Mouse (Mus musculus): ENCODE results near the gene Gm17606.
A peak's percentile ranks its signal among the peaks of the same experiment; 100 is the strongest.
"Not testable (repeated sequence)": the region's sequence is repeated elsewhere in the genome, so short reads cannot be mapped to it uniquely, and the experiment has no call there.

Gm17606 gene

DNA sequence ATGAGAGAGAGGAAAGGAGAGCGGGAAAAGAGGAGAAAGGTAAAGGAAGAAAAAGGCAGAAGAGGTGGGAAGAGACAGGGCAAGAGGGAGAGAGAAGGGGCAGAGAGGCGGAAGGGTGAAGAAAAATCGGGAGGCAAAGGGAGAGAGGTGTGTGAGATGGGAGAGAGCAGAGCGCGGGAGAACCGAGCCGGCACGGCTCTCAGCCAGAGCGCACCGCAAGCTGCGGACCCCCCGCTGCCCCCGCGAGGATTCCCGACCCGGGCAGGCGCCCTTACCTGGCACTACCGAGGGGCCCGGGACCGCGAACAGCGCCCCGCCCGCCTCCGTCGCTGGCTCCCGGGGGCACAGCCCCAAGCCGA is at the start of gene Gm17606:
Gm17606 (plus strand) TSS at position 7 of the 359 bp plus-strand sequence.
- DNase-seq (ENCODE audit: low read depth, low spot score), result no peak

DNA sequence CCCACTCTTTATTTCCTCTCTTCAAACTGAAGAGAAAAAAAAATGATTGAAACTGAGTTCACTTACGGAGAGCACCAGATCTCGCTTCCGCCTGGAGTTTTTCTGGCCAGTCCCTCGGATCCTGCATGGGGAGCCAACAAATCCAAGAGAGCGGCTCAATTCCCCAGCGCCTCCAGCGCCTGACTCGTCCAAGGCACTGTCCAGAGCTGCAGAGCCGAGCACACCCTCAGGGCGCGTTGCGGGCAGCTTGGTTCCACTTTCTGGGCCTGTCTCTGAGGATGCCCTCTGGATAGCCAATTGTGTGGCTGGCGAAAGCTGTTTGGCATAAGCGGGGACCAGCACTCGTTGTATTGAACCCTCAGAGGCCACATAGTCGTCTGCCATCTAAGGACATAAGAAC is 49.7 kb upstream of the Gm17606 start:
- DNase-seq (ENCODE audit: low read depth, low spot score), result no peak

DNA sequence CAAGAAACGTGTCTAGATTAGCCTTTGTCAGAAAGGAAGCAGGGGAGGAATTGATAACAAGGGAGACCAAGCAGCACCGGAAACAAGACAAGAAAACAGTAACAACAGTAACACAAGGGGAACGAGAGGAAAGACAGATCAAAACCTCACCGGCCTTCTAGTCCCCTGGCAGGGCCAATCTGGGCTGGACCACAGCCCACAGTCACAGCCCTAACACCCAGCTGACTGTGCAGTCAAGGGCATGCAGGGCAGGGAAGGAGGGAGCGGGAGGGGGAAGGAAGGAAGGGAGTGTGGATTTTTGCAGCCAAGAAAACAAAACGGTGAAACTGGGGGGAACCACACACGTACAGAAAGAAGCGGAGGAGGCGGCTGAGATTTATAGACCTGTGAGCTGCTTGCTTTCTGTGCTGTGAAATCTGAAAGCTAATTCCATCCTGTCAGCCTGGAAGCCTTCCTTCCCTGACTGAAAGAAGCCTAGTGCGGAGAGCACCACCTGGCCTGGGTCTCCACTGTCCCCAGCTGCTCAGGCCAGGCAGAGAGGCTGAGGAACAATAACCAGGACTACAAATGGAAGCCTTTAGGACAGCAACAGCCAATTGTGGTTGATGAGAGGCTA is 48.3 kb upstream of the Gm17606 start:
- DNase-seq (ENCODE audit: low read depth, low spot score), result no peak

DNA sequence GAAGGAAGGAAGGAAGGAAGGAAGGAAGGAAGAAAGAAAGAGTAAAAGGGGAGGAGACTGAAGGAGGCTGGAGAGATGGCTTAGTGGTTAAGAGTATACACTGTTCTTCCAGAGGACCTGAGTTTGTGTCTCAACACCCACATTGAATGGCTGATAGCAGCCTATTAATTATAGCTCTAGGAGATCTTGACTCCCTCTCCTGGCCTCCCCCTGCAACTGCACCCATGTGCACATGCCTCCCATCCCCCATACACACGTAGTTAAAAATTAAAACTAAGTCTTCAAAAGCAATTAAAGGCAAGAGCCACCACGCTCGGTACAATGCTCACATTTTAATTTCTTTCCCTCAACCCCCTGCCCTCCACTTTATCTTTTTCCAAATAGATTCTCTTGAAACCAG is 46.7 kb upstream of the Gm17606 start:
- DNase-seq (ENCODE audit: low read depth, low spot score), result no peak

DNA sequence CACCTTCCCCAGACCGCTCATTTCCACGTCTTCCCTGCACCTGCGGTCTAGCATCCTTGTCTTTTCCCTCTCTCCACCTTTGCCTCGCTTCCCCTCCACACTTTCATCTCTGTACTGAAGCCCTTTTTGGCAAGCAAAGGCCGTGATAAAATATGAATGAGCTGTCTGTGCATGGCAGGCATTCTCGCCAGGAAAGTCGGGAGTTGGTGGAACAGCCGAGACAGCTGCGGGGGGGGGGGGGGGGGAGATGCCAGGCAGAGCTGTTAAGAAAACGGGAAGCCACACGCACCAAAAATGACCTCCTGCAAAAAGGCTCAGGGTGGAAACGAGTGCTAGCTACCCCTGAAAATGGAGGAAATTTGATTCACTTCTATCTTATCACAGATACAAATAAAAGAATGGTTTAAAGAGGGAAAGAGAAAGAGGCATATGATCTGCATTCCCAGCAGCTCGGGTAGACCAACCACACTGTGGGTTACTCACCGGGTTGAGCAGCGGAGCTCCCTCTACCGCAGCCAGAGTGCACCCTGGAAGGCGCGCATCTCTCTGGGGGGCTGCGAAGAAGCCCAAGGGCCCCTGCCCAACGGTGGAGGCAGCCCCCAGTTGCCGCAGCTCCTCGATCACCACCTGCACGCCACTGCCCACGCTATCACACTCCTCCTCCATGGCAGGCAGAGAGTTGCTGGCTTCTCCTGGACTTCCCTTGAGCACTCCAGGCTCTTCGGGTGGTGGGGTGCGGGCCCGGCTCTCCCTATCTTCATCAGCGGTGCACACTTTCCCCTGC is 45.9 kb upstream of the Gm17606 start:
- DNase-seq (ENCODE audit: low read depth, low spot score), result no peak

DNA sequence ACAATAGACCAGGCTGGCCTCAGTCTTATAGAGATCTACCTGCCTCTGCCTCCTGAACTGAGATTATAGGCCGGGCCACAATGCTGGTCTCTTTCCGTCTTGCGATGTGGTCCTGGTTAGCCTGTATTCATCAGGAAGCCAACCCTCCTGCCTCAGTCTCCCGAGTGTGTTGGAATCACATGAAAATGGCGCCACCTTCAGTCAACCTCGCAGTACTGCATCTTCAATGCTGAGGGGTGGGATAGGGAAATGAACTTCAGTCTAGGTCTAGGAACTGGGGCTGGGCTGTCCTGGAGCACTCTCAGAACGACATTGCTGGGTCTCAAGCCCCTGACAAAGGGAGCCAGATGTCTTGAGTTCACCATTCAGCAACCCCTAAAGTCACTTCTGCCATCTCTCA is 43.7 kb upstream of the Gm17606 start:
- DNase-seq (ENCODE audit: low read depth, low spot score), result no peak

DNA sequence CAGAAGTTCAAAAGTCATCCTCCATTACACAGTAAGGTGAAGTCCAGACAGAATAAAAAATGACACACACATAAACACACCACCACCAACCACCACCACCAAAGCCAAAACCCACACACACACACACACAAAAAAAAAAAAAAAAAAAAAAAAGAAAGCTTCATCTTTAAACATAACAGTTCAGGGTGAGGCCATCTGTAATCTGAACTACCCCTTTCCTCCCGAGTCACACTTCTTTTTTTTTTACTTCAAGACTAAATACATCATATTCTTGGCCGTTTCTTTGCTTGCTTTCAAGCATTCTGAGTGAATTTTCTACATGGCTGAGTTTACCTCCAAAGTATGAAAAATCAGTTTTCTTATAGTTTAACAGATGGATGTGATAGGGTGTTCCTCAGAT is 39.2 kb upstream of the Gm17606 start:
- no peak for DNase-seq (ENCODE audit: low read depth, low spot score)

DNA sequence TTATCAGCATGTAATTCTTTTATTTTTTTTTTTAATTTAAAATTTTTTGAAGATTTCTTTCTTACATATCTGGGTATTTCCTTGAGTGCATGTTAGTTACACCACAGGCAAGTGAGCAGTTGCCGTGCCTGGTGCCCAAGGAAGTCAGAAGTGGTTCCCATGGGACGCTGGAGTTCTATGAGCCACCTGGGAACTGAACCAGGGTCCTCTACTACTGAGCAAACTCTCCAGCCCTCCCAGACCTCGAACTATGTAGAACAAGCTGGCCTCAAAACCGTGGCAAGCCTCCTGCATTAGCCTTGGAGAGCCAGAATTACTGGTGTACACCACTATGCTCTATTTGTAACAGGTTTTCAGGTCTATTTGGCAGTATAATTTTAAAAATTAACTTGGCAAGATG is 38.1 kb upstream of the Gm17606 start:
- DNase-seq (ENCODE audit: low read depth, low spot score), result no peak

DNA sequence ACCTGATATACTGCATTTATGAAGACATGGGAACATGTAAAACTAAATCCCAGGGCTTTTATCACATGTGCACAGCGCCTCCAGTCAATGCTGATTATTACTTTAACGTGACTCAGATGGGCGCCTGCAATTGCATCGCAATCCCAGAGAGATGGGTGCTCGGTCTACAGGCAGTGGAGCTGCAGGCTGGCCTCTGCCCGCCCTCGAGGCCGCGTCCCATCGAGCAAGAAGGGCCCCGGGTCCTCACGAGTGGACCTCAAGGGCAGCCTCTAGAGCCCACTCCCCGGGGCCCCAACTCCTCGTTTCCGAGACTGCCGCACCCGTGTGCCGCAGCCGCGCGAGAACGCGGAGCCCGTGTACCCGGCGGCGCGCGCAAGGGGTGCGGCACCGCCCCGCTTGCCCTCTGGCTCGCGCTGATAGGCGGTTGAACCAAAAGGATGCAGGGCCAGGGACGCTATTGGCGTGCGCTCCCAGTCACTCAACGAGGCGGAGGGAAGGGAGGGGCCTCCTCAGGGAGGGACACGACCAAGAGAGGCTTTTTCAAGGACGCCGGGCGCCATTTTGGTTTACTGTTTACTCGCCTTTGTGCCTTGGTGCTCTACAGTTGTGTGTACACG is 37.6 kb upstream of the Gm17606 start:
- DNase-seq (ENCODE audit: low read depth, low spot score), result peak; percentile 92

DNA sequence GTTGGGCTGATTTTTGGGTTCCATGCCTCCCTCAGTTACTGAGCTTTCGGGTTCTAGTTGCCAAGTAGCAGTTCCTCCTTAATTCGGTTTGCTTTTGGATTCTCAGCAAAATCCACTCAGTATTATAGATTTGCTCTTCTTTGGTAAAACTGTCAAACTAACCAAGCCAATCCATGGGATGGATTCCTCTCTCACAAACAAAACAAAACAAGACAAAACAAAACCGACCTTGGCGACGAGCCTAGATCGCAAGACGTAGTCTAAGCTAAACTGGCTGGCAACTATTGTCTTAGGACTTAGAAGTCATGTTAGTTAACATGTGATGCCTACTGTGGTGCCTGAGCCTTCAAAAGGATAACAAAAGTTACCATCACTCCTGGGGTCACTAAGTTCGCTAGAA is 37.1 kb upstream of the Gm17606 start:
- DNase-seq (ENCODE audit: low read depth, low spot score), result no peak

DNA sequence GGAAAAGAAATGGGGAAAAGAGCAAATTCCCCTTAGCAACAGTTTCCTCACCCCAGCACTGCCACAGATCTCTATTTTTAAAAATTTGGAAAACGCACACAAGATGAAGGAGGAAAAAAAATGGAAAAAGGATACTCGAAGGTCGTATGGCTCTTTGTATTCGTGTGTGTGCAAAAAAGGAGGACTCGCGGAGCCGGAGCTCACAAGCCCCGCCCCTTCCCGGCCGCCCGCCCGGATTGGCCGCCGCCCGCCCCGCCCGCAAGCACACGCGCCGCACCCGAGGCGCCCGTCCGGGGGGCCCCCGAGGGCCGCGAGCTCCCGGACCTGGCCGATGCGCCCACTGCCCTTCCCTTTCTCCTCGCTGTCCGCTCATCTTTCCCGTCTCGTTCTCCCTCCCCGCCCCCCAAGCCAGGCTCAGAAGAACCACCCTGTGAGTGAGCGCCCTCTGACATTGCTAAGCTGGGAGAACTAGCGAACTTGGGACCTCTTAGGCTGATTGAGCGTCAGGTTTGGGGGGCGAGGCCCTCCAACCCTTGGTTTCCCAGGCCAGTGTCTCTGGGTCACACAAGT is 34.9 kb upstream of the Gm17606 start, which contains the start of gene 4931414P19Rik:
4931414P19Rik (minus strand) TSS at position 242 of the 570 bp plus-strand sequence.
- peak; percentile 57 for DNase-seq (ENCODE audit: low read depth, low spot score)

DNA sequence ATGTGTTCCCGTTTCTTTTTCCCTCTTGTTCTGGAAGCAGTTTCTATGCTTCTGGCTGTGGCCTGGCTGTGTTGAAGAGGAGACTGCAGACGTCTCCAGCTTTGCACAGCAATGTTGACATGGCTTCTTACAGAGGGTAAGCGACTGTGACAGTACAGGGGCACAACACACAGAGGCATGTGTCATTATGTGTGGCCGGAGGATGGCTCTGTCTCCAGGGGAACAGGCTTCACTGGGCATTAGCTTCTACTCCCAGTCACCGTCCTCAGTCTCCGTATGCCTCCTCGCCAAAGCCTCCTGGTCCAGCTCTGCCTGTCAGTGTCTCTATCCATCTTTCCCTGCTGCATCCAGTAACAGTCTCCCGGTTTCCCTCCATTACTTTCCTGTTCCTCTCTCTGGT is 33.5 kb upstream of the Gm17606 start:
- no peak for DNase-seq (ENCODE audit: low read depth, low spot score)

DNA sequence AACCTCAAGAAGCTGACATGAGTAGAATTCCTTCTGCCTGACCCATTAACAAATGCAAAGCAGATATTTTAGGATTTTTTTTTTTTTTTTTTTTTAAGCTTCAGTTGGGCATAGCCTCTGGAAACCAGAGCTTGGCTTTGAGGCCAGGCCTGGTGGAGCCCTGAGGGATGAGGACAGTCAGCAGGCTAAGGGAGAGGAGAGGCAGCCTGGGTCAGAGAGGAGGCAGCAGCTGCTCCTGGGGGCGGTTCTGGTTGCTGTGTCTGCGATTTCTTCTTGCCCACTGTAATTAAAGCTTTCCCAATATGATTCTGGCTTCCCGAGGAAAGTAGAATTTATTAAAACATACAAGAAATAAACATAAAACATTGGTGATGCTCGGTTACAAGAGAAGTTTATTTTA is 31.5 kb upstream of the Gm17606 start:
- DNase-seq (ENCODE audit: low read depth, low spot score), result no peak

DNA sequence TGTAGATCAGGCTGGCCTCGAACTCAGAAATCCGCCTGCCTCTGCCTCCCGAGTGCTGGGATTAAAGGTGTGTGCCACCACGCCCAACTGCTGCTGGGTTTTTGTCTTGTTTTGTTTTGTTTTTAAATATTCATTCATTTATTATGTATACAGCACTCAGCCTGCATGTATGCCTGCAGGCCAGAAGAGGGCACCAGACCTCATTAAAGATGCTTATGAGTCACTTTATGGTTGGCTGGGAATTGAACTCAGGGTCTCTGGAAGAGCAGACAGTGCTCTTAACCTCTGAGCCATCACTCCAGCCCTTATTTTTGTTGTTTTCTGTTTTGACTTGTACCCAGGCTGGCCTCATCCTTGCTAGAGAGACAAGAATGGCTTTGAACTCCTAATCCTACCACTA is 30.8 kb upstream of the Gm17606 start:
- DNase-seq (ENCODE audit: low read depth, low spot score), result no peak

DNA sequence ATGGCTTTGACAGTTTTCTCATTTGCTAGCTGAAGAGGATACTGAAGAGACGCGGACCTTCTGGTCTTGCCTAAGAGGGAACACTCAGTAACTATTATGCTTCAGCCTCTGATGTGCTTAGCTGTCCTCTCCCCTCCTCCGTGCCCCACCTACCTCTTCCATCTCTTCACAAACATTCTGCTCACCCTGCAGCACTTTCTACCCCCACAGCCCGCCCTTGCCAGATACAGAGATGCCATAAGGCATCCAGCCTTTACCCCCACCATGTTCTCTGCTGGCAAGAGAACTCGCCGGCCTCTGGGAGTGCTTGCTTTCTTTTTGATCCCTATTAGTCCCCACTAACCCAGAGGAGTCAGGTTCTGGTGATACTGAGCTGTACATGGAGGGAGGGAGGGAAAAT is 30.1 kb upstream of the Gm17606 start:
- DNase-seq (ENCODE audit: low read depth, low spot score), result no peak

DNA sequence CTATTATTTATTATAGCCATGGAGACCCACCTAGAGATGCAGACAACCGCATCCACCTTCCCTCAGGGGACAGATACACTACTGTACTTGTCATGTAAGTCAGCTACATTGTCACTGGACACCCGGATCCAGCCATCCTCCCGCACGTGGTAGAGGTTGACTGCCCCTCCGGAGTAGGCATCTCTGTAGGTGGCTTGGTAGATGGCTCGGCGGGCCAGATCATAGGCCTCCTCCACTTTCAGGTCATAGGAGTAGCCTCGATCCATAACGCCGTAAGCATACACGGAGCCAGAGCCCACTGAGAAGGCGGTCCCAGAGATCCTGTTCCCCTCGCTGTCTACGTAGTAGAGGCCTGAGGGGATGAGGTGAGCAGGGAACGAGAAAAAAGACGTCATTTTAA is 26.6 kb upstream of the Gm17606 start:
- DNase-seq (ENCODE audit: low read depth, low spot score), result not testable (repeated sequence)

DNA sequence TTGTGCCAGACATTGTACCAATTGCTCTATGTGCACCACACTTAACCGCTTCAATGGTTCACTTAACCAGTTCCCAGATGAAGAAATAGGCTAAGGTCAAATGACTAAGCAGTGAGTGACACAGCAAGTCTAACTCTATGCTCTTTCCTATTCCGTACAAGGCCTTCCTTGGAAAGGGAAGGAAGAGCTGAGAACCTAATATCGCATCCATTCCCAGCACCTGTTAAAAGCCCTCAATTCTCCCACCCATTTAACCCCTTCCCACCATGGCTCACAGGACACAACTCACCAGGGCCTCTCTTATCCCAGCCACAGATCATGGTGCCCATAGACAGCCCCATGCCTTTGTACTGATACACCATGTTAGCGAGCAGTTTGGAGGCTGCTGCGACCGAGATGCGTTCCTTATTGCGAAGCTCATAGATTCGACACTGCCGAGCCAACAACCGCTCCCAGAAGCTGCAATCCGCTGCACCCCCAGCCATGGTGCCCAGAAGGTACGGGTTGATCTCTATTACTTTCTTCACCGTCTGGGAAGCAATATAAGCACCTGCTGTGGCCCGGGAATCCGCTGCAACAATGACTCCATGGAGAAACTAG is 24.4 kb upstream of the Gm17606 start:
- no peak for DNase-seq (ENCODE audit: low read depth, low spot score)

DNA sequence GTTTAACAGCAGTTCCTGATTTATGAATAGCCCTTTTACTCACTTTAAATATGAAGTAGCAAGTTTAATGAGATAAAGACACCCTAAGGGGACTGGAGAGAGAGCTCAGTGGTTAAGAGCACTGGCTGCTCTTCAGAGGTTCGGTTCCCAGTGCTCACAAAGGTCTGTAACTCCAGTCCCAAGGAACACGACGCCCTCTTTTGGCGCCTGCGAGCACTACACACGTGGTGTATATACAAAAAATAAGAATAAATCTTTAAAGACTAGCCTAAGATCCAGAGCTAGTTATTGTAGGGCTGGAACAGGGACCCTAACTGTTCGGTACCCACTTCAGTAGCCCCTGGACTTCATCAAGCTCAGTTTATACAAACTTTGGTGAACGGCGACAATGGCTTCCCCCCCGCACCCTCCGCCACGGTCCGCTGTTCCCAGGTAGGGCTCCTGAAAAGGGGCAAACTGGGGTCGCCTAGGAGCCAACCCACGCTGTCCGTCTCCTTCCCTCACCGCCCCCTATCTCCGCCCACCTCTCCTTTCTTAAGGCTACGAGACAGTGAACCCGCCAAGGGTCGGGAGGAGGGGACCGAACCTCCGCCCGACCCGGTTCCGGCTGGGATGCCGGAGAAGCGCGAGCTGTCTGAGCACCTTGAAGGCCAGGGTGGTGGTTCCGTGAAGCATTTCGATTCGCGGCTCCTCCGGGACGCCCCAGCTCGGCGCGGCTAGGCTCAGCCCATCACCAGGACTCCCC is 23.4 kb upstream of the Gm17606 start:
- DNase-seq (ENCODE audit: low read depth, low spot score), result no peak

DNA sequence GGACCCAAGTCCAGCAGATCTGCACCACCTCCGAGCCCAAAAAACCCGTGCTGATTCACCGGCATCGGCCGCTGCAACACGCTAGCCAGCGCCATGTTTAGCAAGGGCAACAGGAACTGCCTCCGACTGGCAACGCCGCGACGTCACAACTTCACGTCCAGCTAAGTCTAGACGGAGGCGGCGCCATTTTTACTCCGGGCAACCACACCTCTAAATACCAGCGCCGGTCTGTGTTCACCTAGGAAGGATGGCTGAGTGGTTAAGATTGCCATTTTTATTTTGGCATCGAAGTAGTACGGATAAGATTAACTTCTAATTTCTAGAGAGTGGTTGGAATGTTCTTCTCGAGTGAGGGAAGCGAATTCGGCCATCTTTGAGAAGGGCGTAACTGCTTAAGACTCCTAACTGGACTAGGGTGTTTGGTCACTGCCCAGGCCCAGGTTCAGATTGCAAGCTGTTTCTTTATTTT is 22.8 kb upstream of the Gm17606 start, which contains the start of gene Psmb5:
Psmb5 (minus strand) TSS at position 126 of the 469 bp plus-strand sequence.
- DNase-seq (ENCODE audit: low read depth, low spot score), result peak; percentile 85

DNA sequence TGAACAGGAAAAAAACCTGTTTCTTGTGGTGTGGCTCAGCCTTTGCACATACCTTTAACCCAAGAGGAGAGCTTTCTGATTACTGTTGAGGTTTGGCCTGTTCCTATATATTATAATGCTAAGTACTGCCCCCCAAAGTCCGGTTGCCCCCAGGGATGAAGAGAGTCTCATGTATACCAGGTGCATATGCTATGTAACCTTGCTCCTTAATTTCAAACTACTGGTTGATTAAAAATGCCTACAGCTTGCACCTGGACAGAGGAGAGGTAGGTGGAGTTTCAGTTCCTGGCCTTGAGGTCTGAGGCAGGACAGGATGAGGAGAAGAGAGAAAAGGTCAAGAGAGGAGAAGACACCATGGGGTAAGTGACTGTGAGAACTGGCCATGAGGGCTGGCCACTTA is 19.6 kb upstream of the Gm17606 start, which contains the start of gene Psmb11:
Psmb11 (plus strand) TSS at position 301 of the 400 bp plus-strand sequence.
- DNase-seq (ENCODE audit: low read depth, low spot score), result no peak

DNA sequence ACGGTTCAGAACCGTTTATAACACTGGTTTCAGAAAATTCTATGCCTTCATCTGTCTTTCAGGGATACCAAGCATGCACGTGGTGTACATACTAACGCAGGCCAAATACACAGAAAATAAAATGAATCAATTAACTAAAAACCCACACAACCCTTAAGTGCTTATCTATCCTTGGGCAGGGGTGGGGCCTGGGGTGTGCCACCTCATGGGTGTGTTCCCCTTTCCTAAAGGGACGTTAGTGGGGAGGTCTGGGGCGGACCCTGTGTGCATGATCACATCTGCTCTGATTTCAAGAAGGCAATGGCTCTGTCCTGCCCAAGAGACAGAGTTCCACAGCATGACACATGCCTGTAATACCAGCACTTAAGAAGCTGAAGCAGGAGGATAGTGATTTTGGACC is 17.4 kb upstream of the Gm17606 start:
- DNase-seq (ENCODE audit: low read depth, low spot score), result no peak

Measured in retina, postnatal 7 days (tissue).